8 mouse cellular contexts compared by ENCODE assay signal in the genomic region with DNA sequence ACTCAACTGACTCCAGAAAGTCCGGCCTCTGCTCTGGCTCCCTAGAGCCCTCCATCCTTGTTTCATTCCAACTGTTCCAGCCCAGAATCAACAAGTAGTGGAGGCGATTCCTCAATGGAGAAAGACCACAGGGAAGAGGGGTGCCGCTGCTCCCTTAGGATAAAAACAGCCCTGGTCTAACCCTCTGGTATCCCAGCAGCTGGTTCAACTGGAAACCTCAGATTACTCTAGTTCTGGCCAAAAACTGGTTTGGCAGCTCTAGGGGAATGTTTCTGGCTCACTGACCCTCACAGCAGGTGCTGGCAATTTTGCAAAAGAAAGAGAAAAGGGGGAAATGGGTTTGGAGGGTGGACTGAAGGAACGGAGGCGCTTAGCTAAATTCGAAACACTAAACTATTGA. TPM values are rescaled to one million over a fixed set of nuclear protein-coding genes. Genes with fewer than 3 reads are reported as not detected.
DNase-seq lines count a peak whose midpoint lies in the region; ATAC-seq lines count a peak whose summit lies in the region.

No protein-coding gene starts in this region.

- WGBS in intestine, embryonic 16.5 days: under 1% methylated on average over 6 of the region's 6 CpGs
- under 1% methylated on average over 6 of the region's 6 CpGs for WGBS in midbrain, embryonic 11.5 days

- peak; percentile 47 for DNase-seq in kidney, adult 11 months
- DNase-seq in kidney, postnatal 14 days: no peak
- peak; percentile 82 for DNase-seq in R1 (ENCODE audit: low read depth, low spot score)
- DNase-seq in gastrocnemius, adult 18-20 months (ENCODE audit: low spot score): peak; percentile 23
- peak; percentile 94 for DNase-seq in midbrain, embryonic 11.5 days (ENCODE audit: low spot score, missing footprints)
- DNase-seq in frontal cortex, adult 2 months (ENCODE audit: extremely low spot score in 1 of 2, low spot score in 1 of 2): no peak

- no peaks in the 10 kb centered on the region for H3K36me3 ChIP-seq in intestine, embryonic 16.5 days (ENCODE audit: control insufficient read depth, insufficient read depth, low read length)
- H3K36me3 ChIP-seq in midbrain, embryonic 11.5 days (ENCODE audit: control insufficient read depth, insufficient read depth, low read length): no peaks in the 10 kb centered on the region

- H3K4me1 ChIP-seq in intestine, embryonic 16.5 days (ENCODE audit: control insufficient read depth, insufficient read depth, low read length): peaks cover 12% of the 10 kb centered on the region
- H3K4me1 ChIP-seq in midbrain, embryonic 11.5 days (ENCODE audit: control insufficient read depth, insufficient read depth, low read length): peaks cover 7% of the 10 kb centered on the region

- H3K9me3 ChIP-seq in intestine, embryonic 16.5 days (ENCODE audit: control insufficient read depth, low read length): no peaks in the 10 kb centered on the region
- H3K9me3 ChIP-seq in midbrain, embryonic 11.5 days (ENCODE audit: control insufficient read depth, low read length): no peaks in the 10 kb centered on the region

- peak; percentile 26; the same call in 1 of the 2 replicates for ATAC-seq in intestine, embryonic 16.5 days
- ATAC-seq in midbrain, embryonic 11.5 days (ENCODE audit: low FRiP score): peak; percentile 23
- ATAC-seq in activated CD4-positive, CD25-positive, alpha-beta regulatory T cell, adult 4 months: no peak

- H3K27me3 ChIP-seq in intestine, embryonic 16.5 days (replicated peaks; ENCODE audit: control insufficient read depth, insufficient read depth, low read length): no peaks in the 10 kb centered on the region
- no peaks in the 10 kb centered on the region for H3K27me3 ChIP-seq in midbrain, embryonic 11.5 days (ENCODE audit: control insufficient read depth, insufficient read depth, low read length)

- peak overlapping the region; percentile 85; the same call in 1 of the 2 replicates for H3K27ac ChIP-seq in intestine, embryonic 16.5 days (ENCODE audit: low read length)
- H3K27ac ChIP-seq in midbrain, embryonic 11.5 days (ENCODE audit: low read depth, low read length): no peak overlapping the region

- H3K4me3 ChIP-seq in intestine, embryonic 16.5 days (ENCODE audit: low read length): peak overlapping the region; percentile 82
- H3K4me3 ChIP-seq in midbrain, embryonic 11.5 days (ENCODE audit: low read depth, low read length): peak overlapping the region; percentile 75

- peak overlapping the region; percentile 97 for H3K9ac ChIP-seq in intestine, embryonic 16.5 days (ENCODE audit: low read depth, low read length)
- H3K9ac ChIP-seq in midbrain, embryonic 11.5 days (ENCODE audit: low read length): peak overlapping the region; percentile 97

- H3K4me2 ChIP-seq in intestine, embryonic 16.5 days (ENCODE audit: low read depth, low read length): peak overlapping the region; percentile 55
- peak overlapping the region; percentile 64 for H3K4me2 ChIP-seq in midbrain, embryonic 11.5 days

RNA-seq across cellular contexts. Expression of gene Bend5, which starts 0.4 kb away (rescaled TPM):
- under 1 TPM; 0.16 to 0.85 TPM for total RNA-seq in gastrocnemius, adult 18-20 months (2021)
- polyA plus RNA-seq in intestine, embryonic 16.5 days (2015; fragmentation: Nextera tagmentation; extraction: Ambion mirVana): 25.3 and 29.5 TPM in 2 replicates
- 35.4 and 39.9 TPM in 2 replicates for polyA plus RNA-seq in midbrain, embryonic 11.5 days (2014; fragmentation: Nextera tagmentation; extraction: Ambion mirVana)
- 9.6 and 12.0 TPM in 2 replicates for polyA plus RNA-seq in frontal cortex, adult 2 months (2012; rRNA removed)
- under 1 TPM; 0.60 to 0.84 TPM for polyA plus RNA-seq in activated CD4-positive, CD25-positive, alpha-beta regulatory T cell, adult 4 months (2017; shearing (Covaris generic))

Comparison
In these comparisons a context has a peak if more than half of its experiments do, and no peak if none do; other contexts are left out.
1. DNase-seq: peak in kidney, adult 11 months (single experiment), R1 (single experiment), gastrocnemius, adult 18-20 months (single experiment) and midbrain, embryonic 11.5 days (single experiment); none in kidney, postnatal 14 days (single experiment) and frontal cortex, adult 2 months (0 of 2).